Comparison of ENCODE assay signal across 10 mouse cellular contexts in the genomic region with DNA sequence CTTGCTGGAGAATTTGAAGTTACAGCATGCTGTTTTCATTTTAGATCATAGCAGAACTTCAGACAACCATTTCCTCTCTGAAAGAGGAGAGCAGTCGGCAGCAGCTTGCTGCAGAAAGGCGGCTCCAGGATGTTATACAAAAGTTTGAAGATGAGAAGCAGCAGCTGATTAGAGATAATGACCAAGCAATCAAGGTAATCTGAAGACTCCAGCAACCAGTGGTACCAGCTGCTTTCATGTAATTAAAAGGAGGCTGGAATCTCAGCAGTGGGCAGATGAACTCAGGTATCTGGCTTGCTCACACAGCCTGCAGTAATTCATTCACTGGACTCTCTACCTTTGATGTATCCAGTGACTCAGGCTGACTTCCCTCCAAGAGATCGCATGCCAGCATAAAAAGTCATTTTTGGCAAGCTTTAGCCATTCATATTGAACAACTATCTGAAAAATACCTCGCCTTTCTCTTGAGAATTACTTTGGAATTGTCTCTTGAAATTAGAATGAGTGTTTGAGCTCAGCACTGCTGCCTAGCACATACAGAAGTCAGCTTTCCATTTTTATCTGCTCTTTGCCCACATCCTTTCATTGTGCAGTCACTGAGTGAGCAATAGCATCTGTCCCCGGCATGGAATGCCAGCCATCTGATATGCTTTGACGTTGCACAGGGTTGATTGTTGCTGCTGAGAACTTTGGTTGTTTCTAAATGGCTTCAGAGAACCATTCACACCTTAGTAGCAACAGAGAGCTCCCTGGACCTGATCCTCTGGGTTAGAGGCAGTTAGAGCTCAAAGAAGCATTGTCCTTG.
DNase-seq lines count a peak whose midpoint lies in the region; ATAC-seq lines count a peak whose summit lies in the region.
"Had no signal": no experiment of that assay in that cellular context is flagged by ENCODE, and none has a peak within 500 bp of the region (broad histone marks: within the 10 kb centered on the region; RNA-seq: fewer than 3 reads in every experiment).

No protein-coding gene starts in this region.

- WGBS in hindbrain, embryonic 16.5 days: 61% methylated on average over 6 of the region's 6 CpGs
- WGBS in hindbrain, embryonic 11.5 days: 72% methylated on average over 6 of the region's 6 CpGs
- 43% methylated on average over 6 of the region's 6 CpGs for WGBS in liver, embryonic 11.5 days

- no peak for DNase-seq in hindbrain, embryonic 11.5 days (ENCODE audit: low spot score)
- peak; percentile 60 for DNase-seq in 3T3-L1 (ENCODE audit: low read depth, low spot score)
- DNase-seq in Muller cell, postnatal 12 days (ENCODE audit: inconsistent ontology term): peak; percentile 81
- DNase-seq in layer of hippocampus, adult 9-11 months: peak; percentile 68
- no peak for DNase-seq in liver, embryonic 11.5 days (ENCODE audit: low spot score)
- no peak for DNase-seq in thymus, postnatal 0 days (ENCODE audit: low spot score)
- DNase-seq: cerebellum, adult 11 months had no signal

- ATAC-seq in hindbrain, embryonic 16.5 days: no peak
- no peak for ATAC-seq in hindbrain, embryonic 11.5 days (ENCODE audit: low FRiP score)
- no peak for ATAC-seq in liver, embryonic 11.5 days (replicated peaks; ENCODE audit: low FRiP score)
- ATAC-seq: forebrain, embryonic 13.5 days had no signal

- H3K9ac ChIP-seq in hindbrain, embryonic 16.5 days (ENCODE audit: low read depth, low read length): no peak overlapping the region
- no peak overlapping the region for H3K9ac ChIP-seq in hindbrain, embryonic 11.5 days (ENCODE audit: low read depth, low read length)
- H3K9ac ChIP-seq in liver, embryonic 11.5 days (ENCODE audit: low read depth, low read length): no peak overlapping the region
- H3K9ac ChIP-seq: forebrain, embryonic 13.5 days had no signal

- H3K27ac ChIP-seq in hindbrain, embryonic 16.5 days (ENCODE audit: low read depth, low read length): 0 out of 2 replicates have a peak overlapping the region, but pooled peaks have one; percentile 29
- H3K27ac ChIP-seq in hindbrain, embryonic 11.5 days (ENCODE audit: low read depth, low read length): no peak overlapping the region
- no peak overlapping the region for H3K27ac ChIP-seq in liver, embryonic 11.5 days (ENCODE audit: low read depth, low read length)
- H3K27ac ChIP-seq: forebrain, embryonic 13.5 days; hindbrain, embryonic 10.5 days had no signal

- no peaks in the 10 kb centered on the region for H3K36me3 ChIP-seq in hindbrain, embryonic 16.5 days (ENCODE audit: control insufficient read depth, insufficient read depth, low read length)
- no peaks in the 10 kb centered on the region for H3K36me3 ChIP-seq in hindbrain, embryonic 11.5 days (ENCODE audit: control insufficient read depth, insufficient read depth, low read length)
- H3K36me3 ChIP-seq in liver, embryonic 11.5 days (ENCODE audit: control insufficient read depth, insufficient read depth, low read length): no peaks in the 10 kb centered on the region
- H3K36me3 ChIP-seq: hindbrain, embryonic 10.5 days had no signal

- no peak overlapping the region for H3K4me3 ChIP-seq in hindbrain, embryonic 16.5 days (ENCODE audit: low read length)
- H3K4me3 ChIP-seq in hindbrain, embryonic 11.5 days (ENCODE audit: low read depth, low read length): no peak overlapping the region
- H3K4me3 ChIP-seq in liver, embryonic 11.5 days (ENCODE audit: low read depth, low read length): no peak overlapping the region
- H3K4me3 ChIP-seq: forebrain, embryonic 13.5 days; hindbrain, embryonic 10.5 days had no signal

- no peak overlapping the region for H3K4me2 ChIP-seq in hindbrain, embryonic 16.5 days (ENCODE audit: low read length)
- H3K4me2 ChIP-seq in hindbrain, embryonic 11.5 days (replicated peaks; ENCODE audit: low read depth, low read length): no peak overlapping the region
- no peak overlapping the region for H3K4me2 ChIP-seq in liver, embryonic 11.5 days
- H3K4me2 ChIP-seq: forebrain, embryonic 13.5 days had no signal

- no peaks in the 10 kb centered on the region for H3K9me3 ChIP-seq in hindbrain, embryonic 16.5 days (ENCODE audit: control insufficient read depth, low read length)
- H3K9me3 ChIP-seq in hindbrain, embryonic 11.5 days (ENCODE audit: control insufficient read depth, low read length): no peaks in the 10 kb centered on the region
- no peaks in the 10 kb centered on the region for H3K9me3 ChIP-seq in liver, embryonic 11.5 days (ENCODE audit: control insufficient read depth, low read length)
- H3K9me3 ChIP-seq: forebrain, embryonic 13.5 days; hindbrain, embryonic 10.5 days had no signal

- 0 out of 2 replicates have a peak, but pooled peaks cover 2% of the 10 kb centered on the region for H3K4me1 ChIP-seq in hindbrain, embryonic 16.5 days (ENCODE audit: control insufficient read depth, insufficient read depth, low read depth, low read length)
- no peaks in the 10 kb centered on the region for H3K4me1 ChIP-seq in hindbrain, embryonic 11.5 days (replicated peaks; ENCODE audit: control insufficient read depth, insufficient read depth, low read length)
- no peaks in the 10 kb centered on the region for H3K4me1 ChIP-seq in liver, embryonic 11.5 days (replicated peaks; ENCODE audit: control insufficient read depth, insufficient read depth, low read length)
- H3K4me1 ChIP-seq: hindbrain, embryonic 10.5 days had no signal

- H3K27me3 ChIP-seq in hindbrain, embryonic 16.5 days (replicated peaks; ENCODE audit: control insufficient read depth, insufficient read depth, low read length): no peaks in the 10 kb centered on the region
- H3K27me3 ChIP-seq in hindbrain, embryonic 11.5 days (ENCODE audit: control insufficient read depth, insufficient read depth, low read length): no peaks in the 10 kb centered on the region
- H3K27me3 ChIP-seq in liver, embryonic 11.5 days (replicated peaks; ENCODE audit: control insufficient read depth, insufficient read depth, low read length): no peaks in the 10 kb centered on the region
- H3K27me3 ChIP-seq: forebrain, embryonic 13.5 days had no signal

Comparison
In these comparisons a context has a peak if more than half of its experiments do, and no peak if none do; other contexts are left out.
1. DNase-seq: peak in 3T3-L1 (single experiment), Muller cell, postnatal 12 days (single experiment) and layer of hippocampus, adult 9-11 months (single experiment); none in hindbrain, embryonic 11.5 days (single experiment), liver, embryonic 11.5 days (single experiment) and thymus, postnatal 0 days (single experiment).